Mouse (Mus musculus) inflammation-experienced regulatory T-cells (primary cell): ENCODE measurements around the gene Gm45015. TPM values are rescaled to one million over a fixed set of nuclear protein-coding genes. Genes with fewer than 3 reads are reported as not detected.

ENCODE experiments used
- polyA plus RNA-seq, 2 experiments: library from polyadenylated mRNA; unstranded; fragments of 100-300 nt; shearing (Covaris generic); gene quantifications; one replicate each; pipeline ENCODE4 v1.2.1; 2017

The Gm45015 gene
- under 1 TPM in 1 of 2 experiments, not detected in 1; 0.21 TPM for polyA plus RNA-seq

GRCm38 (mm10) chrX:73336740-73337139, at the start of gene Gm45015:
Gm45015 (minus strand) TSS chrX:73336840.

DNA sequence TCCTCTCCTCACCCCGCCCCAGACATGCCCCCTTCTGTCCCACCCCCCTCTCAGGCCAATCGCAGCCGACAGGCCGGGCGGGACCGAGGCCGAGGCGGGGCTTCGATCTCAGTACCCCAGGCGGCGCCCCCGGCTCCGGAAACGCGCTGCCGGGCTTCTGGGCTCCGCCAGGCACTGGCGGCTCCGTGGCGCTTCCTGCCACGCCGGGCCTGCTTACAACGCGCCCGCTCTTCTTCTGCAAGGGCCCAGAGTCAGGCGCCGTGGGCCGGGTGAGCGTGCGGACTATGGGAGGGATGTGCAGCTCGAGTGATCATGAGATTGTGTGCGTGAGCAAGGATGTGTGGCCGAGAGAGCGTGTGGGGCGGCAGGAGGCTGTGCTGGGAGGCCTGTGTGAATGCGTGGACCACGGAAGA, 5.8 kb upstream of the Gm45015 start, which contains the start of gene Zfp275:
Zfp275 (plus strand) TSS at position 139 of the 413 bp plus-strand sequence.

GRCm38 (mm10) chrX:73292876-73293275, 43.8 kb downstream of the Gm45015 start, which contains the start of the genes Xlr5a and Xlr5c:
Xlr5a (minus strand) TSS chrX:73292976.
Xlr5c (minus strand) TSS chrX:73292976.

Other genes with a start within 250 kb of the Gm45015 start
- gene Xlr3a, start 239.7 kb downstream of the Gm45015 start, polyA plus RNA-seq, result 1 to 10 TPM; 1.8 to 3.7 TPM
- under 1 TPM in 1 of 2 experiments, not detected in 1; 0.71 TPM for gene Gm14685, start 219.8 kb downstream of the Gm45015 start, polyA plus RNA-seq
- not detected for gene Xlr5b, start 188.0 kb downstream of the Gm45015 start, polyA plus RNA-seq
- under 1 TPM in 1 of 2 experiments, not detected in 1; 0.65 TPM for gene DXBay18, start 187.4 kb downstream of the Gm45015 start, polyA plus RNA-seq
- gene Spin2d, start 159.9 kb downstream of the Gm45015 start, polyA plus RNA-seq, result not detected
- 10 to 100 TPM; 26.2 to 30.7 TPM for gene Xlr3b, start 144.6 kb downstream of the Gm45015 start, polyA plus RNA-seq
- 100 to 1,000 TPM; 124 to 139 TPM for gene Xlr4b, start 122.5 kb downstream of the Gm45015 start, polyA plus RNA-seq
- 10 to 100 TPM; 21.8 to 26.9 TPM for gene F8a, start 108.5 kb downstream of the Gm45015 start, polyA plus RNA-seq
- gene Xlr4c, start 93.7 kb downstream of the Gm45015 start, polyA plus RNA-seq, result 10 to 100 TPM; 49.4 to 76.7 TPM
- not detected for gene Xlr3c, start 71.5 kb downstream of the Gm45015 start, polyA plus RNA-seq
- gene Xlr5a, start 43.9 kb downstream of the Gm45015 start, polyA plus RNA-seq, result under 1 TPM in 1 of 2 experiments, not detected in 1; 0.31 TPM
- gene Xlr5c, start 43.9 kb downstream of the Gm45015 start, polyA plus RNA-seq, result under 1 TPM in 1 of 2 experiments, not detected in 1; 0.22 TPM
- 10 to 100 TPM in 1 of 2 experiments, 1 to 10 TPM in 1; 8.9 to 14.7 TPM for gene Zfp275, start 5.8 kb upstream of the Gm45015 start, polyA plus RNA-seq
- not detected for gene Gm18336, start 61.9 kb upstream of the Gm45015 start, polyA plus RNA-seq
- under 1 TPM in 1 of 2 experiments, not detected in 1; 0.30 TPM for gene Zfp92, start 74.3 kb upstream of the Gm45015 start, polyA plus RNA-seq
- gene Trex2, start 98.5 kb upstream of the Gm45015 start, polyA plus RNA-seq, result not detected
- gene Haus7, start 122.2 kb upstream of the Gm45015 start, polyA plus RNA-seq, result 10 to 100 TPM; 23.2 to 27.2 TPM
- gene Bgn, start 146.8 kb upstream of the Gm45015 start, polyA plus RNA-seq, result not detected
- gene Atp2b3, start 166.2 kb upstream of the Gm45015 start, polyA plus RNA-seq, result not detected